Mouse (Mus musculus): Measurements from ENCODE around the gene Hras.

DNA sequence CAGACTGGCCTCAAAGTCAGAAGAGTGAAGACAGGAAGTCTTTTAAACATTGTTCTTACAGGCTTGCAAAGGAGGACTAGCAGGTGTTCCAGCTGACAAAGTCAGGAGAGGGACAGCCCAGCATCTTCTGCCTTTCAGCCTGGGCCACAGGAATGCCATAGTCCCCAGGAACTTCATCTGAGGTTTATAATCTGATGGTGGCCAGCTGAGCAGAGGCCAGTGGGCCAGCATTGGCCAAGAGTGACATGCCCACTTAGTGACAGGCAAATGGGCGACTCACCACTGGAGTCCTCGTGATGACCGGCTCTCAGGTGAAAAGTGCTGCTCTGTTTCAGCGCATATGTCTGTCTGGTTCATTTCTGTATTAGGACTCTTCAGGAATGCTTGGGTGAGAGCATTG, 36.8 kb upstream of the Hras start:
- TF ChIP-seq GATA1 (IDR thresholded peaks at IDR 0.05; ENCODE audit: borderline replicate concordance, low read length) (no peak), FLI1 (IDR thresholded peaks at IDR 0.05; ENCODE audit: low read length) (no peak)
